Mouse (Mus musculus): Measurements from ENCODE around the gene Pax6. TPM values are rescaled to one million over a fixed set of nuclear protein-coding genes. Genes with fewer than 3 reads are reported as not detected.

The Pax6 gene
- polyA plus RNA-seq, 1 experiment: 84.5 TPM

DNA sequence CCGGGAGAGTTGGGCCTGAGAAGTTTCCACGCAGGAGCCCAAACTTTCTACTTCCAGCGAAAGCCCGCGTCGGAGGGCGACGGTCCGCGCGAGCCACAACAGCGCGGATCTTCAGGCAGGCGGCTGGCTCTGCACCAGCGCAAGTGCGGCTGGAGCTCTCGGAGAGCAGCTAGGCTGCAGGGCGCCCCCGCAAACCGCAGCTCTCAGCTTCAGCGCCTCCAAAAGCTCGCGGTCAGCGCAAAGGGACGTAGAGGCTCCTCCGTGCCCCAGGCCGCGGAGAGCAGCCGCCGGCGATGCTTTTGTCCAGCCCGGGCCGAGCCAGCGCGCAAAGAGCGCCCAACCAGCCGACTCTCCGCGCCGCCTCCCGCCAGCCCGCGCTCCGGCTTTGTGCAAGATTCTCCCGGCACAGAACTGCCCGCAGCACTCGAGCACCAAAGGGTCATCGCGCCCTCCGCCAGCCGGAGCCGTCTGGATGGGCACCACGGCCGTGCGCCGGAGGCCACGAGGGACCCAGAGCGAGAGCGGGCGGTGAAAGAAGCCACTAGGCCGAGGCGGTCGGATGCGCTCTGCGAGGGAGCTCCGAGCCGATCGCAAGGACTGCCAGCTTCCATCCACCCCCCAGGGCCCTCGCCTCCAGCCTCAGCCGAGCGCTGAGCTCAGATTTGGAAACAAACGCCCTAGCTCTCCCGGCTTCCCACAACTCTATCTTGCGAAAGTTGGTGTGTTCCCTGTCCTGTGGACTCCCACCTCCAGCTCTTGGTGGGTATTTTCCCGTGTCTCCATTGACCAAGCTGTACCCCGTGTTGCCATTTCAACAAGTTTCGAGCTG is 7.6 kb downstream of the Pax6 start:
- peak; percentile 68 to 82 for DNase-seq
- under 1% methylated on average over 77 of the region's 77 CpGs for WGBS
- Histone ChIP-seq H3K4me3 (replicated peaks; ENCODE audit: insufficient read depth, low read depth, low read length) (peak overlapping the region; percentile 93), H3K4me1 (ENCODE audit: control insufficient read depth, insufficient read depth, low read length) (no peaks in the 10 kb centered on the region), H3K27me3 (ENCODE audit: control insufficient read depth, insufficient read depth, low read length) (no peaks in the 10 kb centered on the region), H3K27ac (ENCODE audit: insufficient read depth, low read length) (peak overlapping the region; percentile 79)
- 0 out of 2 replicates have a peak, but pooled peaks have one; percentile 13 for TF ChIP-seq POLR2A (IDR thresholded peaks at IDR 0.05; ENCODE audit: borderline replicate concordance, insufficient read depth, low read length)
- no peak for TF ChIP-seq CTCF (IDR thresholded peaks at IDR 0.05; ENCODE audit: borderline replicate concordance, insufficient read depth, low read depth, low read length)

DNA sequence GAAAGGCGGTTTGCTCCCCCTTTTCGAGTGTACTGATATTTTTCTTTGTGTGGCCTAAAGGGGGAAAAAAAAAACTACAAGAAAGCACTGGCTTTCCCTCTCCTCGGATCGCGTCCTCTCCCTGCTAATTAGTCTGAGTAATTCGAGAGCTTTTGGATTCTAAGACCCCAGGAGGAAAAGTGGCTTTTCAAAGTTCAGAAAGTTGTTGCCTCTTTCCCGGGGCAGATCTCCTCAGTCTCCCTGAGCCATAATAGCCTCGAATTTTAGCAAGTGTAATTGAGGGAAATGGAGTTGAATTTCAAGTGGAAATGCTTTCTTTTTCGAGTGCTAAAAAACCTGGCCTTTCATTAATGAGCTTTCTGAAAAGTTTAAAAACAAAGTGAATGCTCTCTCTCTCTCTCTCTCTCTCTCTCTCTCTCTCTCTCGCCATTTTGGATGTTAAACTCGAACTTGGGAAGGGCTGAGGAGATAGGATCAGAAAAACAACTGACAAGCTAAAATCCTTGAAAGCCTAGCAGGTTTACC is 8.3 kb downstream of the Pax6 start:
- H3K27me3 ChIP-seq (ENCODE audit: control insufficient read depth, insufficient read depth, low read length): no peaks in the 10 kb centered on the region
- DNase-seq: no peak
- no peaks in the 10 kb centered on the region for H3K4me1 ChIP-seq (ENCODE audit: control insufficient read depth, insufficient read depth, low read length)
- H3K4me3 ChIP-seq (replicated peaks; ENCODE audit: insufficient read depth, low read depth, low read length): peak overlapping the region; percentile 93
- peak overlapping the region; percentile 99 for H3K27ac ChIP-seq (ENCODE audit: insufficient read depth, low read length)
- TF ChIP-seq POLR2A (IDR thresholded peaks at IDR 0.05; ENCODE audit: borderline replicate concordance, insufficient read depth, low read length) (no peak), CTCF (IDR thresholded peaks at IDR 0.05; ENCODE audit: borderline replicate concordance, insufficient read depth, low read depth, low read length) (no peak)
- 2% methylated on average over 11 of the region's 11 CpGs for WGBS

DNA sequence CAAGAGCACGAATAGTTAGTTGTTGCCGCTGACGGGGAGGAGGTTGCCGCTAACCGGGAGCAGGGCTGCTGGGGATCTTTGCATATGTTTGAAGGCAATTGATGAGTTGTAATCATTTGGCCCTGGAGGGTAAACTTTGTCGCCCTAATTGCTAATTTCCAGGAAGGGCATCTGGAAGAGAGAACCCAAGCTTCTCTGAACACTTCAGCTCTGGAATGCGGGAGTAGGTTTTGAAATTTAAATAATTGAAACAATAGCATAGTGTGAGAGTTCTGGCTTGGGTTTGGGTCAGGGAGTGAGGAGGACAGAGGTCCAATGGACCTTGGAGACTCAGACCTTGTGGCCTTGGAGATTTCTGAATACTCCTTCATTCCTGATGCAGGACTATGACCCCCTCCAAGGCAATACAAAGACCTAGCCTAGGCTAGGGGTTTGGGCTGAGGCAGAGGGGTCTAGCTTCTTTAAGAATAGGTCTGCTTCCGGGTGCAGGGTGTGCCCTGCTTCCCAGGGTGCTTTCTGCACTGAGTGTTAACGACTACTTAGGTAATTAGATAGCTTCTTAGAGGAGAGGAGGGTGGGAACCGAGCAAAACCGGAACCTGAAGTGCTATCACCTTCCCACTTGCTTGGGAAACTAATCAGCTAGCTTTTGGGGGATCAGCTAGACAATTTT is 8.9 kb downstream of the Pax6 start:
- DNase-seq: peak; percentile 42 to 67
- H3K4me3 ChIP-seq (replicated peaks; ENCODE audit: insufficient read depth, low read depth, low read length): peak overlapping the region; percentile 93
- H3K27me3 ChIP-seq (ENCODE audit: control insufficient read depth, insufficient read depth, low read length): no peaks in the 10 kb centered on the region
- TF ChIP-seq CTCF (IDR thresholded peaks at IDR 0.05; ENCODE audit: borderline replicate concordance, insufficient read depth, low read depth, low read length): no peak
- TF ChIP-seq POLR2A (IDR thresholded peaks at IDR 0.05; ENCODE audit: borderline replicate concordance, insufficient read depth, low read length): no peak
- peak overlapping the region; percentile 99 for H3K27ac ChIP-seq (ENCODE audit: insufficient read depth, low read length)
- WGBS: 4% methylated on average over 11 of the region's 11 CpGs
- H3K4me1 ChIP-seq (ENCODE audit: control insufficient read depth, insufficient read depth, low read length): no peaks in the 10 kb centered on the region

DNA sequence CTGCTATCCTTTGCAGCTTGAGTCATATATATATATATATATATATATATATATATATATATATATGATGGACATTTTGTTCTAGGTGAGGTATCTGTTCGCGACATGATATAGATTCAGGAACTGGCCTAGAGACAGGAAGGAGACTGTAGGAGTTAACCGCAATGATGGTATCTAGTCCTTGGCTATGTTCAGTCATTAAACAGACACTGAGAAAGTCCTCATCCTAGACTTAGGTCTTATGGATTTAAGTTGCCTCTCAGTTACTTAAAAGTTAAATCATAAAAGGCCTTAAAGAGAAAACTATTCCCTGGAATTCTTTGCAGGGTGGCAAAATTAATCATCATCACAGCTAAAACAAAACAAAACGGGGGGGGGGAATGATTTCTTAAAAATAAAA is 9.6 kb downstream of the Pax6 start:
- peak overlapping the region; percentile 99; the same call in 1 of the 2 replicates for H3K27ac ChIP-seq (ENCODE audit: insufficient read depth, low read length)
- DNase-seq: peak in 1 of 2 experiments; percentile 17
- peak overlapping the region; percentile 93 for H3K4me3 ChIP-seq (replicated peaks; ENCODE audit: insufficient read depth, low read depth, low read length)
- H3K27me3 ChIP-seq (ENCODE audit: control insufficient read depth, insufficient read depth, low read length): no peaks in the 10 kb centered on the region
- no peaks in the 10 kb centered on the region for H3K4me1 ChIP-seq (ENCODE audit: control insufficient read depth, insufficient read depth, low read length)
- TF ChIP-seq POLR2A (IDR thresholded peaks at IDR 0.05; ENCODE audit: borderline replicate concordance, insufficient read depth, low read length) (no peak), CTCF (IDR thresholded peaks at IDR 0.05; ENCODE audit: borderline replicate concordance, insufficient read depth, low read depth, low read length) (no peak)
- WGBS: 6% methylated on average over 4 of the region's 4 CpGs

DNA sequence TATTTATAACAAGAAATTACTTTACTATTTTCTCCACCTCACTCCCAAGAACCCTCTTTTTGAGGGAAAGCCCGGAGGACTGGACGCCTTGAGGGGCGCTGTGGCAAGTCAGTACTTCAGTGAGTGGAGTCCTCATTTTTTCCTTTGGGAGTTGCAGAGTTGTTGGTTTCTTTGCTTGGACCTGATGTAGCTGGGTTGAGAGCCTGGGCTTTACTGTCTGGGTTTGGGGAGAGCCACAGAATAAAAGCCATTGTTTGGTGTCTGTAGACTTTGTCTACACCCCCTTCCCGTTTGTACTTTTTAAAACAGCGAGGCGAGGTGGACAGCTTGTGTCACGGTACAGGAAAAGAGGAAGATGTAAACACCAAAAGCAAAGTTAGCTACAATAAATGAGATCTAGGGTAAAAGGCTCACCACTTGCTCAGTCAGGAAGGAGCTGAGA is 10.2 kb downstream of the Pax6 start:
- Histone ChIP-seq H3K27ac (ENCODE audit: insufficient read depth, low read length) (peak overlapping the region; percentile 84), H3K4me3 (replicated peaks; ENCODE audit: insufficient read depth, low read depth, low read length) (peak overlapping the region; percentile 65), H3K4me1 (ENCODE audit: control insufficient read depth, insufficient read depth, low read length) (no peaks in the 10 kb centered on the region), H3K27me3 (ENCODE audit: control insufficient read depth, insufficient read depth, low read length) (no peaks in the 10 kb centered on the region)
- no peak for TF ChIP-seq POLR2A (IDR thresholded peaks at IDR 0.05; ENCODE audit: borderline replicate concordance, insufficient read depth, low read length)
- peak; percentile 49 to 63 for DNase-seq
- 7% methylated on average over 7 of the region's 7 CpGs for WGBS

DNA sequence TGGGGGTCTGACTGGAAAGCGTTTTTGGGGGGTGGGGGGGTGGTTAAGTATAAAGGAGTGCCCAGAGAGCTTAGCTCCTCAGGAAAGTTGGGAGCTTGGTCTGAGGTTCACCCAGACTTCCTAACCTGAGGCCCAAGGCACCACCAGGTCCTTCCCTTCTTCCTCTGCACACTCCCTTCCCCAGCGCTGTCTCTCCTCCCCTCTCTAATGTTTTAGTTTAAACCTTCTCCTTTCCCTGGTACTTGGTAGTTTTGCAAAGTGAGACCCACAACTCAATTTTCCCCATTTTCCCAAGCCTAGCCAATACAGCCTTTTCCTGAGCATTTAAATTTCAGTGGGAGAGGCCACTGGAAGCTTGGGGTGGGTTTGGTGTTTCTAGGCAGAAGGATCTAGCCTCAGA is 10.6 kb downstream of the Pax6 start:
- TF ChIP-seq CTCF (IDR thresholded peaks at IDR 0.05; ENCODE audit: borderline replicate concordance, insufficient read depth, low read depth, low read length) (no peak), POLR2A (IDR thresholded peaks at IDR 0.05; ENCODE audit: borderline replicate concordance, insufficient read depth, low read length) (no peak)
- no peaks in the 10 kb centered on the region for H3K4me1 ChIP-seq (ENCODE audit: control insufficient read depth, insufficient read depth, low read length)
- peak; percentile 31 to 52 for DNase-seq
- 18% methylated on average over 2 of the region's 2 CpGs for WGBS
- peak overlapping the region; percentile 84 for H3K27ac ChIP-seq (ENCODE audit: insufficient read depth, low read length)
- no peaks in the 10 kb centered on the region for H3K27me3 ChIP-seq (ENCODE audit: control insufficient read depth, insufficient read depth, low read length)
- peak overlapping the region; percentile 65 for H3K4me3 ChIP-seq (replicated peaks; ENCODE audit: insufficient read depth, low read depth, low read length)

DNA sequence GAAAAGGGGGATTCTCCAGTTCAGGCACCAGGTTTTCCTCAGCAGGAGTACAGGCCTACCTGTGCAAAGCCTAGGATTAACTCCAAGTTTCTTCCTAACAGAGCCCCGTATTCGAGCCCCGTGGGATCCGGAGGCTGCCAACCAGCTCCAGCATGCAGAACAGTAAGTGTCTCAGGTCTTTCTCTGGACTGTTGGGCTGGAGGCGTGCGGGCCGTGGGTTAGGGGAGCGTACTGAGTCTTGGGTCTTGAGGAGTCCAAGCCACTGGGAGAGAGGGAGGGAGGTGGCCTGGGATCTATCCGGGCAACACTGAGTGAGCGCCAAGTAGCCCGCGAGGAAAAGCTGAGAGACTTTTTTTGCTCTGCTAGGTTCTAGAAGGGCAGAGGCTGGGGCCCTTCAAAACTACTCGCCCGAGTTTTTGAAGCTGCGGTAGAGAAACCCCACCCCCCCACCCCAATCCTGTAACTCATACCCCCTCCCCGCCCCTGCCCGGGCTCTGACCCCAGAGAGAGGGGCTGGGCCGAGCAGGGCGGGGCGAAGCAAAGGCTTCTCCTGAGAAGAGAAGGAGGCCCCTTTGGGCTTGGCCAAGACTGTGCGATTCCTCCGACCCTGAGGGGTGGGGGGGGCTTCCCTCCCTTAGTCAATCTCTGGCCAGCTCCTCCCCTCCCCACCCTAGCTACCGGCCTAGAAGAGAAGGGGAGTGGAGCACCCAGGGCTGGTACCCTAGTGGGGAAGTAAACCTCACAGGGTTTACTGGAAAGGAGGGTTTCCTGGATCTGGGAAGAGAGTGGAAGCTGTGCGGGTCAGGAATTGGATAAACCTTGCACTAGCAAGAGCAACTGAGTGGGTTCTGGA is 11.7 kb downstream of the Pax6 start:
- 6% methylated on average over 24 of the region's 24 CpGs for WGBS
- peak; percentile 69 to 79 for DNase-seq
- Histone ChIP-seq H3K4me3 (replicated peaks; ENCODE audit: insufficient read depth, low read depth, low read length) (peak overlapping the region; percentile 61), H3K4me1 (ENCODE audit: control insufficient read depth, insufficient read depth, low read length) (no peaks in the 10 kb centered on the region), H3K27me3 (ENCODE audit: control insufficient read depth, insufficient read depth, low read length) (no peaks in the 10 kb centered on the region), H3K27ac (ENCODE audit: insufficient read depth, low read length) (peak overlapping the region; percentile 98)
- no peak for TF ChIP-seq POLR2A (IDR thresholded peaks at IDR 0.05; ENCODE audit: borderline replicate concordance, insufficient read depth, low read length)
- TF ChIP-seq CTCF (IDR thresholded peaks at IDR 0.05; ENCODE audit: borderline replicate concordance, insufficient read depth, low read depth, low read length): no peak
